Mouse (Mus musculus) layer of hippocampus, adult 2 months (tissue): Measurements from ENCODE around the gene Thoc3. TPM values are rescaled to one million over a fixed set of nuclear protein-coding genes. Genes with fewer than 3 reads are reported as not detected.

Experiments used
- DNase-seq, 2 experiments: peaks; one replicate each; pipeline ENCODE4 v3.0.0; 2022; ENCODE audit warnings: low spot score in 2 of 2
- H3K27ac ChIP-seq: fragments of 200-600 bp; 2 replicates; pipeline ENCODE4 v1.8.1; 2022
- H3K4me3 ChIP-seq: fragments of 200-600 bp; 2 replicates; pipeline ENCODE4 v1.8.1; 2022; ENCODE audit warnings: mild to moderate bottlenecking
- CTCF ChIP-seq: fragments of 200-600 bp; conservative IDR thresholded peaks from 2 replicates; pipeline ENCODE4 v1.8.1; 2022; ENCODE audit warnings: antibody characterized with exemption, mild to moderate bottlenecking, moderate library complexity
- total RNA-seq, 2 experiments: library from RNA; stranded (reverse); gene quantifications; 2 replicates each; pipeline ENCODE4 v1.2.3; 2021

Thoc3 gene
- total RNA-seq, 2 experiments from 2014 or later, result 34.9 to 39.8 TPM

- no peak for DNase-seq
- Histone ChIP-seq H3K4me3 (no peak overlapping the region), H3K27ac (no peak overlapping the region)
- TF ChIP-seq CTCF, result no peak
Observed at GRCm38 (mm10) chr13:54431161-54431560, 37.5 kb downstream of the Thoc3 start.

- DNase-seq, result no peak
- TF ChIP-seq CTCF, result no peak
- Histone ChIP-seq H3K4me3 (no peak overlapping the region), H3K27ac (no peak overlapping the region)
Observed at GRCm38 (mm10) chr13:54430051-54430450, 38.6 kb downstream of the Thoc3 start.

- no peak for TF ChIP-seq CTCF
- DNase-seq, result peak in 1 of 2 experiments; percentile 34
Observed at GRCm38 (mm10) chr13:54428771-54429170, 39.9 kb downstream of the Thoc3 start.

GRCm38 (mm10) chr13:54426781-54427655, 41.6 kb downstream of the Thoc3 start:
- TF ChIP-seq CTCF, result no peak
- Histone ChIP-seq H3K27ac (no peak overlapping the region), H3K4me3 (no peak overlapping the region)
- no peak for DNase-seq

More at GRCm38 (mm10) chr13:54428771-54429170, 39.9 kb downstream of the Thoc3 start:
- Histone ChIP-seq H3K4me3 (no peak overlapping the region), H3K27ac (no peak overlapping the region)

- no peak for TF ChIP-seq CTCF
- no peak overlapping the region for H3K27ac ChIP-seq
- DNase-seq, result no peak
- no peak overlapping the region for H3K4me3 ChIP-seq
Observed at GRCm38 (mm10) chr13:54425269-54425668, 43.4 kb downstream of the Thoc3 start.

GRCm38 (mm10) chr13:54420226-54420625, 48.4 kb downstream of the Thoc3 start:
- DNase-seq, result no peak
- no peak for TF ChIP-seq CTCF
- Histone ChIP-seq H3K4me3 (no peak overlapping the region), H3K27ac (no peak overlapping the region)

GRCm38 (mm10) chr13:54418781-54419327, 49.8 kb downstream of the Thoc3 start:
- Histone ChIP-seq H3K4me3 (no peak overlapping the region), H3K27ac (peak overlapping the region; percentile 88)
- TF ChIP-seq CTCF, result no peak
- DNase-seq, result peak; percentile 41 to 47

- no peak overlapping the region for H3K4me3 ChIP-seq
- no peak for DNase-seq
Observed at GRCm38 (mm10) chr13:54415059-54415458, 53.6 kb downstream of the Thoc3 start.

GRCm38 (mm10) chr13:54412721-54413120, 55.9 kb downstream of the Thoc3 start:
- TF ChIP-seq CTCF, result no peak
- DNase-seq, result no peak
- H3K27ac ChIP-seq, result peak overlapping the region; percentile 43; the same call in 1 of the 2 replicates
- no peak overlapping the region for H3K4me3 ChIP-seq

More at GRCm38 (mm10) chr13:54415059-54415458, 53.6 kb downstream of the Thoc3 start:
- TF ChIP-seq CTCF, result no peak
- no peak overlapping the region for H3K27ac ChIP-seq

GRCm38 (mm10) chr13:54412236-54412635, 56.4 kb downstream of the Thoc3 start:
- H3K4me3 ChIP-seq, result no peak overlapping the region
- peak overlapping the region; percentile 43; the same call in 1 of the 2 replicates for H3K27ac ChIP-seq
- DNase-seq, result no peak
- no peak for TF ChIP-seq CTCF

- TF ChIP-seq CTCF, result no peak
- H3K4me3 ChIP-seq, result no peak overlapping the region
- no peak for DNase-seq
- H3K27ac ChIP-seq, result peak overlapping the region; percentile 43; the same call in 1 of the 2 replicates
Observed at GRCm38 (mm10) chr13:54411656-54412055, 57.0 kb downstream of the Thoc3 start.

Other genes starting within 250 kb of the Thoc3 start
- gene Cplx2, start 97.5 kb downstream of the Thoc3 start, total RNA-seq, result 1,000 to 10,000 TPM; 1,009 to 1,066 TPM
- gene Simc1, start 34.9 kb upstream of the Thoc3 start, total RNA-seq, result 10 to 100 TPM; 14.8 to 19.1 TPM
- 100 to 1,000 TPM; 152 to 159 TPM for gene 4833439L19Rik, start 96.6 kb upstream of the Thoc3 start, total RNA-seq
- 10 to 100 TPM; 30.5 to 34.0 TPM for gene Arl10, start 106.2 kb upstream of the Thoc3 start, total RNA-seq
- 10 to 100 TPM; 24.8 to 28.1 TPM for gene Nop16, start 121.2 kb upstream of the Thoc3 start, total RNA-seq
- 100 to 1,000 TPM; 163 to 167 TPM for gene Higd2a, start 121.4 kb upstream of the Thoc3 start, total RNA-seq
- 100 to 1,000 TPM; 252 to 268 TPM for gene Cltb, start 142.5 kb upstream of the Thoc3 start, total RNA-seq
- gene Faf2, start 152.9 kb upstream of the Thoc3 start, total RNA-seq, result 10 to 100 TPM; 54.2 to 59.8 TPM
- 100 to 1,000 TPM; 153 to 160 TPM for gene Rnf44, start 225.1 kb upstream of the Thoc3 start, total RNA-seq
- gene Cdhr2, start 232.6 kb upstream of the Thoc3 start, total RNA-seq, result under 1 TPM; 0.33 to 0.44 TPM